Mouse (Mus musculus): ENCODE measurements around the gene Vinac1. TPM values are rescaled to one million over a fixed set of nuclear protein-coding genes. Genes with fewer than 3 reads are reported as not detected.

Gene Vinac1
- 0.03 and 0.08 TPM in 2 replicates for polyA plus RNA-seq (2012; rRNA removed)

DNA sequence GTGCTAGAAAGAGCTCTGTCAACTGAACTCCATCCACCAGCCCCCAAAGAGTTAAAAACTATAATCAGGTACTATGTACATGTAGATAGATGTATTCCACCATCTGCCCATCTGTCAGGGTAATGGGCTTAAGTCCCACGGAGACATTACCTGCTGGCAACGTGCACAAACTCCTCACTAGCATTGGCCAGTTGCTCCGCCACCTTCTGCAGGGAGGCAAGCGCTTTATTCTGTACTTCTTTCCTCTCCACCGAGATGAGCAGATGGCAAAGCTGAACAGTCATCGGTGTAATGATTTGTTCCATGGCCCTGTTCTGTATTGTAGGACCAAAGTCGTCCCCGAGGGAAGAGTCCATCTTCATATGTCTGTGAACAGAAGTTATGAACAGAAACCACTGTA is at the start of gene Vinac1:
Gene Vinac1, minus strand, starts transcription at position 362 of the 400 bp plus-strand sequence.
- no peak for DNase-seq
- 87% methylated on average over 8 of the region's 8 CpGs for WGBS
- H3K36me3 ChIP-seq (ENCODE audit: control insufficient read depth, insufficient read depth, low read length) = no peaks in the 10 kb centered on the region
- peaks cover 3% of the 10 kb centered on the region; the same call in 1 of the 2 replicates for H3K4me1 ChIP-seq (ENCODE audit: control insufficient read depth, insufficient read depth, low read length)
- no peak for TF ChIP-seq CTCF (conservative IDR thresholded peaks at IDR 0.05; ENCODE audit: insufficient read depth, insufficient read length, low read depth, low read length)
- no peak for TF ChIP-seq POLR2A (IDR thresholded peaks at IDR 0.05; ENCODE audit: low read depth, low read length)
- no peak within 1 kb of the TSS for H3K27ac ChIP-seq (ENCODE audit: insufficient read depth, low read depth, low read length)
- H3K4me3 ChIP-seq (ENCODE audit: insufficient read depth, low read depth, low read length) = no peak within 1 kb of the TSS
- H3K27me3 ChIP-seq (replicated peaks; ENCODE audit: control insufficient read depth, insufficient read depth, low read length) = no peaks in the 10 kb centered on the region

GRCm38 (mm10) chr2:129093926-129094724 is 46.2 kb upstream of the Vinac1 start:
- Histone ChIP-seq H3K4me3 (ENCODE audit: insufficient read depth, low read depth, low read length) (no peak overlapping the region), H3K4me1 (ENCODE audit: control insufficient read depth, insufficient read depth, low read length) (peaks cover 2% of the 10 kb centered on the region; the same call in 1 of the 2 replicates), H3K27ac (ENCODE audit: insufficient read depth, low read depth, low read length) (no peak overlapping the region), H3K27me3 (replicated peaks; ENCODE audit: control insufficient read depth, insufficient read depth, low read length) (no peaks in the 10 kb centered on the region), H3K36me3 (ENCODE audit: control insufficient read depth, insufficient read depth, low read length) (no peaks in the 10 kb centered on the region)
- peak; percentile 81 for DNase-seq
- WGBS = 73% methylated on average over 18 of the region's 18 CpGs
- TF ChIP-seq CTCF (conservative IDR thresholded peaks at IDR 0.05; ENCODE audit: insufficient read depth, insufficient read length, low read depth, low read length) = peak; percentile 52
- no peak for TF ChIP-seq POLR2A (IDR thresholded peaks at IDR 0.05; ENCODE audit: low read depth, low read length)

DNA sequence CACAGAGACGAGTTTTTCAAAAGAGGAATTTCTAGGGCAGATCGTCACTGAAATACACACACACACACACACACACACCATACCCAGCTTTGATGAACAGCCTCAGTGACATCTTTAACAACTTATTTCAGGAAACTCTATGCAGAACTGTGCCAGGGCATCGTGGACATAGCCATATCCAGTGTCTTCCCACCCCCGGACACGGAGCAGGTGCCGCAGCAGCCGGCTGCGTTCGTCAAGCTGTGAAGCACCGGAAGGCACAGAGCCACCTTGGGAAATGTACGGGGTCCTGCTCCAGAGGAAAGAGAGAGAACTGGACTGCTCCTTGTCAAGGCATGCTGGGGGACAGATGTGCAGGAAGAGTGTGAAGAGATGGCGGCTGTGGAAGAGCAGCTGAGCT is 44.8 kb upstream of the Vinac1 start:
- 79% methylated on average over 12 of the region's 12 CpGs for WGBS
- Histone ChIP-seq H3K4me3 (ENCODE audit: insufficient read depth, low read depth, low read length) (no peak overlapping the region), H3K27ac (ENCODE audit: insufficient read depth, low read depth, low read length) (no peak overlapping the region), H3K27me3 (replicated peaks; ENCODE audit: control insufficient read depth, insufficient read depth, low read length) (no peaks in the 10 kb centered on the region), H3K4me1 (ENCODE audit: control insufficient read depth, insufficient read depth, low read length) (peaks cover 2% of the 10 kb centered on the region; the same call in 1 of the 2 replicates), H3K36me3 (ENCODE audit: control insufficient read depth, insufficient read depth, low read length) (no peaks in the 10 kb centered on the region)
- TF ChIP-seq POLR2A (IDR thresholded peaks at IDR 0.05; ENCODE audit: low read depth, low read length) (no peak), CTCF (conservative IDR thresholded peaks at IDR 0.05; ENCODE audit: insufficient read depth, insufficient read length, low read depth, low read length) (no peak)
- no peak for DNase-seq

GRCm38 (mm10) chr2:129090370-129090769 is 42.4 kb upstream of the Vinac1 start:
- no peak for DNase-seq
- H3K27ac ChIP-seq (ENCODE audit: insufficient read depth, low read depth, low read length) = no peak overlapping the region
- no peak for TF ChIP-seq CTCF (conservative IDR thresholded peaks at IDR 0.05; ENCODE audit: insufficient read depth, insufficient read length, low read depth, low read length)
- no peak for TF ChIP-seq POLR2A (IDR thresholded peaks at IDR 0.05; ENCODE audit: low read depth, low read length)
- 84% methylated on average over 4 of the region's 4 CpGs for WGBS
- no peak overlapping the region for H3K4me3 ChIP-seq (ENCODE audit: insufficient read depth, low read depth, low read length)
- peaks cover 2% of the 10 kb centered on the region; the same call in 1 of the 2 replicates for H3K4me1 ChIP-seq (ENCODE audit: control insufficient read depth, insufficient read depth, low read length)
- no peaks in the 10 kb centered on the region for H3K27me3 ChIP-seq (replicated peaks; ENCODE audit: control insufficient read depth, insufficient read depth, low read length)
- no peaks in the 10 kb centered on the region for H3K36me3 ChIP-seq (ENCODE audit: control insufficient read depth, insufficient read depth, low read length)

- H3K36me3 ChIP-seq (ENCODE audit: control insufficient read depth, insufficient read depth, low read length) = no peaks in the 10 kb centered on the region
- no peak for DNase-seq
- H3K4me3 ChIP-seq (ENCODE audit: insufficient read depth, low read depth, low read length) = no peak overlapping the region
- no peak overlapping the region for H3K27ac ChIP-seq (ENCODE audit: insufficient read depth, low read depth, low read length)
- no peaks in the 10 kb centered on the region for H3K4me1 ChIP-seq (ENCODE audit: control insufficient read depth, insufficient read depth, low read length)
- H3K27me3 ChIP-seq (replicated peaks; ENCODE audit: control insufficient read depth, insufficient read depth, low read length) = no peaks in the 10 kb centered on the region
- WGBS = 91% methylated on average over 1 of the region's 1 CpGs
- no peak for TF ChIP-seq POLR2A (IDR thresholded peaks at IDR 0.05; ENCODE audit: low read depth, low read length)
- no peak for TF ChIP-seq CTCF (conservative IDR thresholded peaks at IDR 0.05; ENCODE audit: insufficient read depth, insufficient read length, low read depth, low read length)
Observed at GRCm38 (mm10) chr2:129087520-129087919, 39.5 kb upstream of the Vinac1 start.

DNA sequence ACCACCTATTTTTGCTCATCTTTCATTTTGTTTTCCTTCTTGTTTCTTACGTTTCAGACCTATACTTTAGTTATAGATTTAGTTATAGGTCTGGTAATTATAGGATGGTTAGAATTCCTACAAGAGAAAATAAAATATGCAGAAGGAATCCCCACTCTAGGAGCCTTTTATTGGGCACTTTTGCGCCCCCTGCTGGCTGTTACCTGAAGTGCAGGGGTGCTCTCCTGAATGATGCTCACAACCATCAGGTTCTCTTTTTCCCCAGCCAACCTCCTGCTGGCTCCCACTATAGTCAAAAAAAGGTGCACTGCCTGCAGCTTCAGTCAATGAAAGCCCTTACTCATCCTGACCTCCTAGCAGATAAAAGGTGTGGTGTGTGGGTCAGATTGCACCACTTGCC is 37.0 kb upstream of the Vinac1 start:
- Histone ChIP-seq H3K27me3 (replicated peaks; ENCODE audit: control insufficient read depth, insufficient read depth, low read length) (no peaks in the 10 kb centered on the region), H3K36me3 (ENCODE audit: control insufficient read depth, insufficient read depth, low read length) (no peaks in the 10 kb centered on the region), H3K4me3 (ENCODE audit: insufficient read depth, low read depth, low read length) (no peak overlapping the region), H3K27ac (ENCODE audit: insufficient read depth, low read depth, low read length) (no peak overlapping the region), H3K4me1 (ENCODE audit: control insufficient read depth, insufficient read depth, low read length) (no peaks in the 10 kb centered on the region)
- WGBS = 62% methylated on average over 2 of the region's 2 CpGs
- TF ChIP-seq POLR2A (IDR thresholded peaks at IDR 0.05; ENCODE audit: low read depth, low read length) (no peak), CTCF (conservative IDR thresholded peaks at IDR 0.05; ENCODE audit: insufficient read depth, insufficient read length, low read depth, low read length) (peak; percentile 66)
- DNase-seq = no peak

- H3K4me1 ChIP-seq (ENCODE audit: control insufficient read depth, insufficient read depth, low read length) = no peaks in the 10 kb centered on the region
- TF ChIP-seq POLR2A (IDR thresholded peaks at IDR 0.05; ENCODE audit: low read depth, low read length) = no peak
- no peak for TF ChIP-seq CTCF (conservative IDR thresholded peaks at IDR 0.05; ENCODE audit: insufficient read depth, insufficient read length, low read depth, low read length)
- no peak overlapping the region for H3K4me3 ChIP-seq (ENCODE audit: insufficient read depth, low read depth, low read length)
- H3K27me3 ChIP-seq (replicated peaks; ENCODE audit: control insufficient read depth, insufficient read depth, low read length) = no peaks in the 10 kb centered on the region
- no peak overlapping the region for H3K27ac ChIP-seq (ENCODE audit: insufficient read depth, low read depth, low read length)
- DNase-seq = no peak
- WGBS = 92% methylated on average over 5 of the region's 5 CpGs
- H3K36me3 ChIP-seq (ENCODE audit: control insufficient read depth, insufficient read depth, low read length) = no peaks in the 10 kb centered on the region
Observed at GRCm38 (mm10) chr2:129083514-129083913, 35.5 kb upstream of the Vinac1 start.

Measured in kidney, adult 2 months (tissue).